Mouse (Mus musculus): ENCODE results near the gene Pear1.

The Pear1 gene

DNA sequence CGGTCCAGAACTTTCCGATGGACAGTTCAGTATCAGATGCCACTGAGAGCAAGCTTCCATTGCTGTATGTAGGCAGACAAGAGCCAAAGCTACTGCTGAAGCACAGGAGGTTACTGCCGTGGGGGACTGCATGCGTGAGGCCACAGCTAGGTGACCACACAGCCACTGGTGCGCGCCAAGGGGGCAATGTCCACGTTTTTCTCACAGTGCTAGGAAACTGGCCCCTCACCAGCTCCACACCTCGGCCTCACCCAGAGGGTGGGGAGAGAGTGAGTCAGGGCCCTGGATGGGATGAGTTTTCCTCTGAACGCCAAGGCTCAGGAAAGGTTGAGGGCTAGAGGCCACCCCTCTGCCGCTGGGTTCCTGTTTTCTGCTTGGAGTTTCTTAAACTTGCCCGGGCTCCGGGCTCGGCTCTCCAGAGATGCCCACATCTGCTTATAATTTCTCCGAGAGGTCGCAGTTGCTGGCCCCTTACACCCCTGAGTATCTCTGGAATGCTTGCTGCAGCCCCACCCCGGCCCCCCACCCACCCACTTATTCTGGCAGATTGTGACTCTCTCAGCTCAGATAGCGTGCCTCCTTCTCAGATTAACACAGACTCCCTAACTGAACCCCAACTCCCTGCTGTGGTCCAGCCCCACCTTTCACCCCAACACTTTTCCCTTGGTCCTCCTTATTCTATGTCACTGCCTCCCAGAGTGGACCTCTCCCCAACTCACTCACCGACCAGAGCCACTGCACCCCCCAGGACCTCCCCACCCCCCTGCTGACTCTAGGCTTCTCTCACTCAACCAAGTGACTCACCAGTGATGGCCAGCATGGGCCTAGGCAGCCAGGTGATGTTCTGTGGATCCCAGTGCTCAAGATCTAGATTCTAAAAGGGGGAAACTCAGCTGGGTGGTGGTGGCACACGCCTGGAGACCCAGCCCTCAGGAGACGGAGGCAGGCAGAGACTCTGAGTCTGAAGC, 62.4 kb downstream of the Pear1 start:
- TF ChIP-seq GATA4 (IDR thresholded peaks at IDR 0.05; ENCODE audit: insufficient replicate concordance, low read length) = no peak

DNA sequence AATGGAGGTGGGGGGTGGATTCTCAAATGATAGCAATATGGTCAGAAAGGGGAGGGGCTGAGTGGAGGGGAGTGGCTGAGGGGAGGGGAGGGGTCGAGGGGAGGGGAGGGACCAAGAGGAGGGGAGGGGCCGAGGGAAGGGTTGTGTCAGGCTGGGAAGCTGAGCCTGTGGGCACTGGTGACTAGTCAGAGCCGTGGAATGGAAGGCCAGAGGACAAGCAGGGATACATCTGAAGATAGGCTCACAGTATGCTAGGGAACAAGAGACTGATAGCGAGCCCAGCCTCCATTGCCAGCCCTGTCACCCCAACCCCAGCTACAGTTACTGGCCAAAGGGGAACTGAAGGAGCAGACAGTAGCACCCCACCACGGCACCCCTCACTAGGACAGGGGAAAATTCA, 65.5 kb downstream of the Pear1 start:
- TF ChIP-seq GATA4 (IDR thresholded peaks at IDR 0.05; ENCODE audit: insufficient replicate concordance, low read length) = no peak

DNA sequence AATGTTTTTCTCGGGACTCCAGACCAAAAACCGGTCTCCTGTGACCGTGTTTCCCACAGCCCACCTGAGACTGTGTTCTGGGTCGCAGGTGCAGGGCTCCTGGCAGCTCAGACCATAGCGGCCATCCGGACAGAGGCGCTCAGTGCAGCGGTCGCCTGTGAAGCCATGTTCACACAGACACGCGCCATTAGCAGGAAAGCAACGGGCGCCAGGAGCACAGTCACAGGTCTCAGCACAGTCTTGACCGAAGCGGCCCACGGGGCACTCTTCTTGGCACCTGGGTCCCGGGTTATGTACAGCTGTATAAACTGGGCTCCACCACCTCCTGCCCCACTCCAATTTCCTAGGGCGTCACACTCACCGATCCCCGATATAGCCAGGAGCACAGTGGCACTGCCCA, 67.6 kb downstream of the Pear1 start:
- no peak for TF ChIP-seq GATA4 (IDR thresholded peaks at IDR 0.05; ENCODE audit: insufficient replicate concordance, low read length)

DNA sequence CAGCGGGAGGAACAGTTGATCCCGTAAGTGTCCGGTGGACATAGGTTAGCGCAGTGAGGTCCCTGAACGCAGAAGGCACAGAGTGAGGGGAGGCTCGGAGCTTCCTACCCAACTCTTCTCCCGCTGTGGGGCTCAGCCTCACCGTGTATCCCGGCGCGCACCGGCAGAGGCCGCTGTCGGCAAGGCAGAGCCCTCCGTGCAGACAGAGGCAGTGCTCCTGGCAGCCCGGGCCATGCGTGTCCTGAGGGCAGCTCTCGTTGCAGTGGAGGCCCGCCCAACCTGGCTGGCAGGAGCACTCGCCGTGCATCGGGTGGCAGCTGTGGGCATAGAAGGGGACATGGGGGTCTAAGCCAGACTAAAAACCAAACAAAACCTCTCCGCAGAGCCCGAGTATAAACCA, 68.1 kb downstream of the Pear1 start:
- no peak for TF ChIP-seq GATA4 (IDR thresholded peaks at IDR 0.05; ENCODE audit: insufficient replicate concordance, low read length)

DNA sequence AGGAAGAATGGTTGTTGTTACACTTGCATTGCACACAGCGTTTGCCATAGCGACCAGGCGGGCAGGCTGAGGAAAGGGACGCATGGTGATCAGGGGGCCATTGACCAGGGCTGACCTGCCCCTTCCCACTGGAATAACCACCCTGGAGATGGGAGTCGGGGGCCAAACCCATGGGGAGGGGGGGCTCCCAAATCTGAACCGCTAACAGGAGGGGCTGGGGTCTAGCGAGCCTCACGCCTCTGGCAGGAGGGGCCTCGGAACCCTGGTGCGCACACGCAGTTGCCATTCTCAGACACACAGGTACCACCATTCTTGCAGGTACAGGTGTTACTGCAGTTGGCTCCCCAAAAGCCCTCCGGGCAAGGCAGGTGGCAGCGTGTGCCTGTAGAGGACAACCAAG, 70.3 kb downstream of the Pear1 start:
- TF ChIP-seq GATA4 (IDR thresholded peaks at IDR 0.05; ENCODE audit: insufficient replicate concordance, low read length) = no peak

DNA sequence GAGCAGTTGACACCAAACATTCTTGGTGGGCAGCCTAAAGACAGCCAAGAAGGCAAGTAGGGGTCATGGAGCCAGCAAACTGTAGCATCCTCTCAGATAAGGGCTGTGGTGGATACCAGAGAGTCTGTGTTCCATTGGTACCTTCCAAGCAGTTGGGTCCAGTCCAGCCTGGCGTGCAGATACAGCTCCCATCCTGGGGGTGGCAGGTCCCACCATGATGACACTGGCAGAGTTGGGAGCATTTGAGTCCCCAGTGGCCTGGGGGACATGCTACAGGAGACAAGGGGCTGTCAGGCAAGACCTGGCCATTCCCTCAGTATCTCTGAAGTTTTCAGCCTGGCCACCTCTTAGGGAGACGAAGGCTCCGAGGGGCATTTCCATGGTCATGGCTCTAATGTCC, 71.5 kb downstream of the Pear1 start:
- no peak for TF ChIP-seq GATA4 (IDR thresholded peaks at IDR 0.05; ENCODE audit: insufficient replicate concordance, low read length)

DNA sequence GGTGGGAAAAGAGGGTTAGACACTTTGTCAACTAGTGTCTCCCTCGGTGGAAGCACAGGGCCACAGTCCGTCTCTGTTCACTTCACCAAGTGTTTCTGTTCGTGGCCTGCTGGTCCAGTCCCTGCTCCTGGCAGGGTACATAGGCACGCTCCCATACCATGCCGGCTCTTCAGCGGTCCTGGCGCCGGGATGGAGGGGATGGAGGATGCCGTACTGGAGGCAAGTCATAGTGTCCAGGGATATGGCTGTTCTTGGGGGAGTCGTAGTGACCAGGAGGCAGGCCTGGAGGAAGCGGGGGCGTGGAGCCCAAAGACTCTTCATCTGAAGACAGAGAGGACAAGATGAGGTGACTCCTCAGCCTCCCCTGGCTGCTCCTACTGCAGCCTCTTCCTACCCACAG, 74.1 kb downstream of the Pear1 start:
- TF ChIP-seq GATA4 (IDR thresholded peaks at IDR 0.05; ENCODE audit: insufficient replicate concordance, low read length) = no peak

DNA sequence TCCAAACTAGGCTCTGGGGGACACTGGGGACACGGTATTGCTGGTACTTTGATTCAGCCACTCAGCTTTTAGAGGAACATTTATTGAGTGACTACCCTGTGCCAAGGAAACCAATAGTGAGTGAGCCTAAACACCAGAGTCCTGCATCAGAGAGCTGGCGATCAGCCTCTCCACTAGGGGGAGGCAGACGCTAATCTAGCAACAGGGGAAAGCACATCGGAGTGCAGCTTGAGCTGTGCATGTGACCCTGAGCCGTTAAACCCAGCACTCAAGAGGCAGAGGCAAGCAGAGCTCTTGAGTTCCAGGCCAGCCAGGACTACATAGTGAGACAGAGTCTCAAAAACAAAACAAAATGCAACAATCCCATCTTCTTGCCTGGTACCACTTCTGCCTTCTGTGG, 75.1 kb downstream of the Pear1 start:
- TF ChIP-seq GATA4 (IDR thresholded peaks at IDR 0.05; ENCODE audit: insufficient replicate concordance, low read length) = no peak

DNA sequence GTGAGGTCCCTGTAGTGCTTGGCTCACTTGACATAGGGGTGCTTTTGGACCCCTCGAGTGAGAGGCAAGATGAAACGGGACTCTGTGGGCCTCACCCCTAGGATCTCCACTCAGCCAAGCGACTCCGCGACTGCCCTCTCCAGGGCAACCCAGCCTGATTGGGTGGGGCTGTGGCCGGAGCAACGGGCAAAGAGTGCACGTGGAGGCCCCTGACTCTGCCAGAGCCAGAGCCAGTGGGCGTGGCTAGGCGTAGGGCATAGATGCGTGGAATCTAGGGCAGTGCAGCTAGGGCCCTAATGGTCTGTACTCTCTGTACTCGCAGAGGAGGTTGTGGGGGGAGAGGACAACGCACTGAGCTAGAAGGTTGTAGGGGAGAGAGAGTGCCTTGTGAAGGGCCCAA, 75.7 kb downstream of the Pear1 start, which contains the start of gene Lrrc71:
Lrrc71 (minus strand) TSS at position 195 of the 400 bp plus-strand sequence.
- TF ChIP-seq GATA4 (IDR thresholded peaks at IDR 0.05; ENCODE audit: insufficient replicate concordance, low read length) = no peak

DNA sequence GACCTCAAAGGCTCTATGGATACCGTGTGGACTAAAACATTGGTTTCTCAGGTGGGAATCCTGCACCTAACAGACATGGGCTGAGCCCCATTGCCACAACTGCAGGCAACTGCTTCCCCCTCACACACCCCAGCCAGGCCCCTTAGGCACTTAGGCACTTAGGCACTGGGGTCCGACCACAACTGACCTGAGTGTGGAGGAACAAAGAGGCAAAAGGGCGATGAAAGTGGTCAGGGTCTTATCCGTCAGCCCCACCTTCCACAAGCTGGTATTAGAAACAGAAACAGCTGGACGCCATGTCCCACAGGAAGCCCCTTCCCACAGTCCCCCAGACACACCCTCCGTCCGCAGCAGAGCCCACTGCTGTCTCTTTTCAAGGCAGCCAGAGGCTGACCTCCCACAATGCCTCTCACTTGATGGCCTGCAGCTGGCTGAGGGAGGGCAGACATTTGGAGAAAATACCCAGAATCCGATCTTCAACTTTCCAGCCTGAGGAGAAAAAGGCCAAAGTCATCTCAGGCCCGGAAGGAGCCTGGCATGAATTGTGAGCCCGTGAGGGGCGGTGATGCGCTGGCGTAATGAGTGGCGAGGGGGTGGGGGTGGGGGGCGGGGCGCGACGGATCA, 79.0 kb downstream of the Pear1 start:
- no peak for TF ChIP-seq GATA4 (IDR thresholded peaks at IDR 0.05; ENCODE audit: insufficient replicate concordance, low read length)

DNA sequence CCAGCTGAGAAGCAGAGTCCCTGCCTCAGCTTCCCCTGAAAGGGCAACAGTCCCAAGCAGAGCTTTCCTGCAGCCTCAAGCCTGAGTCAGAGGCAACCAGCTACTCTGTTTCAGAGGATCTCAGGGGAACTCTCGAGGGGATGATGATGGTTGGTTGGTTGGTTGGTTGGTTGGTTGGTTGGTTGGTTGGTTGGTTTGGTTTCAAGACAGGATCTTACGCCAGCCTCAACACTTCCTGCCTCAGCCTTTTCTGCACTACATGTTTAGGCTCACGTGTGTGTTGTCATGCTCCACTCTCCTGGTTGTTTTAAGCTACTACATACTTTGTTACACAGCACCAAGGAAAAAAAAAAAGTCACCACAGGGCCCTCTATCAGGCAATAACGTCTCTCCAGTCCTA, 80.2 kb downstream of the Pear1 start:
- TF ChIP-seq GATA4 (IDR thresholded peaks at IDR 0.05; ENCODE audit: insufficient replicate concordance, low read length) = no peak

DNA sequence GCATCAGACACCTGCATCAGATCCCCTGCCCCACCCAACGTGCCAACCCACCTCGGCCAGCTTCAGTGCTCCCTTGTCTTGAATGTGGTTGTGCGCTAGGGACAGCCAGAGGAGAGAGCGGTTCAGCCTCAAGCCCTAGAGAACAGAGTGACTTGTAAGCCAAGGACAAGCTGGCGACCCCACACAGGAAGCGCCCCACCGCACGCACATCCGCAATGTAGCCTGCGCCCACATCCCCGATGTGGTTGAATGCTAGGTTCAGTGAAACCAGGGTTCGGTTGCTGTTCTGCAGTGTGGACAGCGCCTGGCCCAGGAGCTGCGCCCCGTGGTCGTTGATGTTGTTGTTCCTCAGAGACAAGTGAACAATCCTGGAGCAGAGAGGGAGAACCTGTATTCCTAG, 81.4 kb downstream of the Pear1 start:
- no peak for TF ChIP-seq GATA4 (IDR thresholded peaks at IDR 0.05; ENCODE audit: insufficient replicate concordance, low read length)

DNA sequence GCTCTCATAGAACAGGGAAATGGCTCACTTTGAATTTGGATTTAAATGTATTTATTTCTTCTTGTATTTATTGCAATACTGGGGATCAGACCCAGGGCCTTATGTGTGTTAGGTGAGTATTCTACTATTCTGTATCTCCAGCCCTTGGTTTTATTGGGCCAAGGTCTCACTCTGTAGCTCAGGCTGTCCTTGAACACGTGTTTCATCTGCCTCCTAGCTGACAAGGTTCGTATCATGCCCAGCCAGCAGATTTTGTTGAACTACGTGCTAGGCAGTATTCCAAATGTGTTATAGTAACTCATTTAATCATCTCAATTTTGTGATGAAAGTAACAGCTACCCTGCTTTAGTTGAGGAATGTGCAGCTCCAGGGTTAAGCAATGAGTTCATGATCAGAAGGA, 82.1 kb downstream of the Pear1 start:
- no peak for TF ChIP-seq GATA4 (IDR thresholded peaks at IDR 0.05; ENCODE audit: insufficient replicate concordance, low read length)

DNA sequence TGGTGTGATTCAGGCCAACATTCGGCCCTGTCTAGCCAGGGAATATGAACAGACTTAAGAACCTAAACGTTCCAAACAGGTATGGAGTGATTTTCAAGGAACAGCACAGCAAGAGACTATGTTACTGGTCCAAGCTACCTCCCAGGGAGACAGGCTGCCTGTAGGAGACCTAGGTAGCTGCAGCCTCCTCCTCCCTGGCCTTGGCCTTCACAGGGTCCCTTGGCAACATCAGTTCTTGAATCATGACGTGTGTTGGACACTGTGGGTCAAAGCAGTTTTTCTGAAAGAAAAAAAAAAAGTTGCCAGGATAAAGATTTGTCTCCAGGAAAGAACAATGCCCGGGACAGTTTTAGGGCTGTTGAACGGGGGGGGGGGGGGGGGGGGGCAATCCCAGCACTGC, 85.2 kb downstream of the Pear1 start:
- no peak for TF ChIP-seq GATA4 (IDR thresholded peaks at IDR 0.05; ENCODE audit: insufficient replicate concordance, low read length)

DNA sequence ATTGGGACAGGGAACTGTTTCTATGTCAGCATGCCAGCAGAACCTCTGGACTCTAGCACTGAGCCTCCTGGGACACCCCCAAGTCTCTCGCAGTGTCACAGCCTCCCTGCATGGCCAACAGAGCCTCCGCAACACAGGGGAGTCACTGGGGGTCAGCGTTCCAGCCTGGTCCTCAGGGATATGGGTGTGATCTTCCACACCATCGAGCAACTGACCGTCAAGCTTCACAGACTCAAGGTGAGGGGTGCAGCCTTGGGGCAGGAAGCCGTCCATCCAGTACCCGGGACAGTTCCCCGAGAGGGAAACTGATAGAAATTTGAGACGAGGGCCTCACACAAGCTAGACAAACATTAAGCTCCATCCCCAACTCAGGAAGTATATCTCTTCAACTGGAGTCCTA, 88.8 kb downstream of the Pear1 start:
- TF ChIP-seq GATA4 (IDR thresholded peaks at IDR 0.05; ENCODE audit: insufficient replicate concordance, low read length) = no peak

DNA sequence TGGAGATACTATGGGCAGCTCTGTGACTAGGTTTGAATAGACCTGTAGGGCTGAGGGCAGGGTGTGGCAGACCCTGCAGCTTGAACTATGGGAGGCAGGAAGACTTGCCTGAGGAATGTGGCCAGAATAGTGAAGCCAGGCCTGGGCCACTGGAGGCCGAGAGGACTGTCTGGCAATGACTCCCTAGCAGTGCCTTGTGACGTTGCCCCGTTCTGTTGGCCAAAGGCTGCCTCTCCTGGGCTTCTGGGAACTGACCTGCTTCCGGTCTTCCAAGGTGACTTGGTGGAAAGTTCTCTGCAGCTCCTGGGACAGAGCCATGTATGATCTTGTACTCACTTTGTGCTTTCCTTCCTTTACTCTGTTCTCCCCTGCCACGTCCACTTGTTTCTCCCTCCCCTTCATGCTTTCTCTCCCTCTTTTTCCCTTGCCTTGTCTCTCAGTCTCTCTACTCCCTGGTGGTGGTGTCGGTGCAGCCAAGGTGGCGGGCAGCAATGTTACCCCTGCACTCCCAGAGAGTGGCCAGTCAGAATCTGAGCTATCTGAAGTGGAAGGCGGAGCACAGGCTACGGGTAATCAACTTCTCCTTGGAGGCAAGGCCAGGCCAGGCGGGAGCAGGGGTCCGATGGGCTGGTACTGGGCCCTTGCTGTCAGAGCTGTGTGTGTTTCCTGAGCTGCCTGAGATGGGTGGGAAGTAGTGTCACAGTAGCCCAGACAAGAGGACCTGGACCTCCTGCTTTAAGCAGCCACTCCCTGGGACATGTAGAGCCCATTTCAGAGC, 89.9 kb downstream of the Pear1 start:
- TF ChIP-seq GATA4 (IDR thresholded peaks at IDR 0.05; ENCODE audit: insufficient replicate concordance, low read length) = no peak

Data from liver, adult (tissue).